ENCODE assay signal across 17 mouse cellular contexts in the genomic region with DNA sequence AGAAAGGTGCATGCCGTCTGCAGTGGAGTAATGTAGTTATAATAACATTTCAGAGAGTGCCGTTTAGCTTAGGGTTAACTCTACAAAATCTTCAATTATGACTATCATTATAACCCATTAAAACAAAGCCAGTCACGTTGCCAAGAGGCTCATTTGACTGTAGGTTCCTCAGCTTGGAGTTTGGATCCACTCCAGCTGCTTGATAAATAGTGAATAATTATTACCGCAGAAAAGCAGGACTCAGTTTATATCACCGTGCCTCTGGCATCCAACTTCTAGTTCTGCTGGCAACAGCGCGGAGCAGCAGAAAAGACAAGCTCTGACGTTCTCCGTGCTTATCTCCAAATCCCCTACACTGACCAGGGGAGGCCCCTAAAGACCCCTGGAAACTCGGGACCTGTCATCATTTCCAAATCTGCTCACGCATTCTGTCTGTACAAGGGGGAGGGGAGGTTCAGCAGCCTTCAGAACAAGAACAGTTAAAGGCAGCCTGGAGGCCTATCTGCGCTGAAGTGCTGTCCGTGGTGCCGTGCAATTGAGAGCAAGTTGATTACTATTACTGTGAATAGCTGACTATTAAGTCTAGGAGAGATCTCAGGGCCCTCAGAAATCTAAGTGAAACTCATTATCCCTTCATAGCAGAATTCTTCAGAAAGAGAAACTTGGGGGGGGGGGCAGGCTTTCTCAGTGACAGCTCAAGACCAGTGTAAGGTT. TPM values are rescaled to one million over a fixed set of nuclear protein-coding genes. Genes with fewer than 3 reads are reported as not detected.
A peak's percentile ranks its signal among the peaks of the same experiment; 100 is the strongest.
DNase-seq lines count a peak whose midpoint lies in the region; ATAC-seq and TF ChIP-seq lines count a peak whose summit lies in the region.
"Had no signal": no experiment of that assay in that cellular context is flagged by ENCODE, and none has a peak within 500 bp of the region (broad histone marks: within the 10 kb centered on the region; RNA-seq: fewer than 3 reads in every experiment).

No protein-coding gene starts in this region.

- 0 out of 2 replicates have a peak, but pooled peaks have one; percentile 41 for ATAC-seq in forebrain, embryonic 13.5 days
- 0 out of 2 replicates have a peak, but pooled peaks have one; percentile 18 for ATAC-seq in heart, embryonic 15.5 days (replicated peaks; ENCODE audit: insufficient number of reproducible peaks, insufficient read depth, low FRiP score, low read depth)
- peak; percentile 25; the same call in 1 of the 2 replicates for ATAC-seq in lung, embryonic 14.5 days (ENCODE audit: insufficient read depth)
- ATAC-seq: activated CD4-positive, CD25-positive, alpha-beta regulatory T cell, adult 4 months had no signal

- H3K27me3 ChIP-seq in forebrain, embryonic 13.5 days, result no peaks in the 10 kb centered on the region
- H3K27me3 ChIP-seq in forebrain, embryonic 10.5 days (ENCODE audit: poor library complexity, severe bottlenecking), result no peaks in the 10 kb centered on the region
- H3K27me3 ChIP-seq in heart, embryonic 15.5 days, result no peaks in the 10 kb centered on the region
- H3K27me3 ChIP-seq in lung, embryonic 14.5 days (ENCODE audit: insufficient read depth, low read length), result no peaks in the 10 kb centered on the region

- no peaks in the 10 kb centered on the region for H3K9me3 ChIP-seq in forebrain, embryonic 13.5 days (replicated peaks)
- H3K9me3 ChIP-seq in forebrain, embryonic 10.5 days, result no peaks in the 10 kb centered on the region
- H3K9me3 ChIP-seq in heart, embryonic 15.5 days (replicated peaks), result no peaks in the 10 kb centered on the region
- no peaks in the 10 kb centered on the region for H3K9me3 ChIP-seq in lung, embryonic 14.5 days (ENCODE audit: low read depth, low read length)

- peaks cover 4% of the 10 kb centered on the region; the same call in 1 of the 2 replicates for H3K36me3 ChIP-seq in forebrain, embryonic 13.5 days (ENCODE audit: poor library complexity, severe bottlenecking)
- no peaks in the 10 kb centered on the region for H3K36me3 ChIP-seq in forebrain, embryonic 10.5 days (replicated peaks)
- no peaks in the 10 kb centered on the region for H3K36me3 ChIP-seq in heart, embryonic 15.5 days
- no peaks in the 10 kb centered on the region for H3K36me3 ChIP-seq in lung, embryonic 14.5 days (ENCODE audit: insufficient read depth)

- no peak for TF ChIP-seq CTCF in lung, embryonic 14.5 days (IDR thresholded peaks at IDR 0.05; ENCODE audit: low read depth)

- no peak for DNase-seq in forebrain, embryonic 10.5 days (ENCODE audit: extremely low spot score, low spot score)
- no peak for DNase-seq in heart, postnatal 14 days
- DNase-seq in lung, embryonic 14.5 days, result peak; percentile 52
- DNase-seq in lung, postnatal 25 days (ENCODE audit: low spot score), result no peak
- DNase-seq in heart, postnatal 4 days, result peak; percentile 18
- DNase-seq in left cerebral cortex, adult 8-10 months (ENCODE audit: low spot score in 2 of 2), result no peak
- DNase-seq: adrenal gland, postnatal 36 days; cerebellum, postnatal 14 days; gastrocnemius, postnatal 36 days; kidney, adult 18-20 months; kidney, postnatal 14 days; lung, adult 2 months; spleen, adult 18-20 months; thymus, postnatal 25 days had no signal

- no peak overlapping the region for H3K4me3 ChIP-seq in forebrain, embryonic 13.5 days
- H3K4me3 ChIP-seq in forebrain, embryonic 10.5 days, result no peak overlapping the region
- peak overlapping the region; percentile 18; the same call in 1 of the 2 replicates for H3K4me3 ChIP-seq in heart, embryonic 15.5 days
- H3K4me3 ChIP-seq in lung, embryonic 14.5 days (ENCODE audit: low read depth, low read length), result no peak overlapping the region

- no peak overlapping the region for H3K27ac ChIP-seq in forebrain, embryonic 13.5 days
- H3K27ac ChIP-seq in forebrain, embryonic 10.5 days, result no peak overlapping the region
- H3K27ac ChIP-seq in heart, embryonic 15.5 days, result peak overlapping the region; percentile 53
- no peak overlapping the region for H3K27ac ChIP-seq in lung, embryonic 14.5 days (ENCODE audit: low read depth)

- peaks cover 20% of the 10 kb centered on the region for H3K4me1 ChIP-seq in forebrain, embryonic 13.5 days
- H3K4me1 ChIP-seq in forebrain, embryonic 10.5 days, result no peaks in the 10 kb centered on the region
- H3K4me1 ChIP-seq in heart, embryonic 15.5 days (replicated peaks), result peaks cover 26% of the 10 kb centered on the region
- peaks cover 4% of the 10 kb centered on the region; the same call in 1 of the 2 replicates for H3K4me1 ChIP-seq in lung, embryonic 14.5 days (ENCODE audit: insufficient read depth)

- H3K9ac ChIP-seq in forebrain, embryonic 13.5 days, result no peak overlapping the region
- H3K9ac ChIP-seq in heart, embryonic 15.5 days, result no peak overlapping the region
- H3K9ac ChIP-seq in lung, embryonic 14.5 days, result no peak overlapping the region

- intact Hi-C loops in heart, postnatal 14 days (cut with DNase I), result no loop called here

- WGBS in forebrain, embryonic 13.5 days, result 59% methylated on average over 14 of the region's 14 CpGs
- 86% methylated on average over 14 of the region's 14 CpGs for WGBS in forebrain, embryonic 10.5 days
- 23% methylated on average over 14 of the region's 14 CpGs for WGBS in heart, embryonic 15.5 days
- WGBS in lung, embryonic 14.5 days, result 43% methylated on average over 14 of the region's 14 CpGs

- H3K4me2 ChIP-seq in forebrain, embryonic 13.5 days, result 0 out of 2 replicates have a peak overlapping the region, but pooled peaks have one; percentile 17
- H3K4me2 ChIP-seq in heart, embryonic 15.5 days, result peak overlapping the region; percentile 52
- 0 out of 2 replicates have a peak overlapping the region, but pooled peaks have one; percentile 13 for H3K4me2 ChIP-seq in lung, embryonic 14.5 days

RNA-seq across cellular contexts. Expression of a gene that starts 11.4 kb away (rescaled TPM):
- 43.2 and 47.4 TPM in 2 replicates for polyA plus RNA-seq in forebrain, embryonic 13.5 days (2015; fragmentation: Nextera tagmentation; extraction: Ambion mirVana)
- 50.6 and 51.3 TPM in 2 replicates for polyA plus RNA-seq in forebrain, embryonic 10.5 days (2016; fragmentation: Nextera tagmentation; extraction: Ambion mirVana)
- 42.2 and 45.2 TPM in 2 replicates for polyA plus RNA-seq in heart, embryonic 15.5 days (2015; fragmentation: Nextera tagmentation; extraction: Ambion mirVana)
- 10 to 100 TPM; 33.6 to 36.4 TPM for total RNA-seq in heart, postnatal 14 days (2021)
- 63.6 and 71.0 TPM in 2 replicates for polyA plus RNA-seq in lung, embryonic 14.5 days (2014; fragmentation: Nextera tagmentation; extraction: Ambion mirVana)
- 10 to 100 TPM; 52.7 to 56.2 TPM for total RNA-seq in heart, postnatal 4 days (2021)
- total RNA-seq in left cerebral cortex, adult 8-10 months (2022), result 10 to 100 TPM; 50.3 to 61.0 (median 54.9) TPM

RNA-seq across cellular contexts. Expression of a gene that starts 57.8 kb away (rescaled TPM):
- 3.6 and 4.7 TPM in 2 replicates for polyA plus RNA-seq in forebrain, embryonic 13.5 days (2015; fragmentation: Nextera tagmentation; extraction: Ambion mirVana)
- polyA plus RNA-seq in forebrain, embryonic 10.5 days (2016; fragmentation: Nextera tagmentation; extraction: Ambion mirVana), result 0.12 and 0.31 TPM in 2 replicates
- polyA plus RNA-seq in heart, embryonic 15.5 days (2015; fragmentation: Nextera tagmentation; extraction: Ambion mirVana), result 2.5 and 3.9 TPM in 2 replicates
- 1 to 10 TPM; 2.5 to 2.8 TPM for total RNA-seq in heart, postnatal 14 days (2021)
- polyA plus RNA-seq in lung, embryonic 14.5 days (2014; fragmentation: Nextera tagmentation; extraction: Ambion mirVana), result 0.59 and 1.3 TPM in 2 replicates
- total RNA-seq in heart, postnatal 4 days (2021), result 1 to 10 TPM; 4.1 to 6.5 TPM
- total RNA-seq in left cerebral cortex, adult 8-10 months (2022), result 1 to 10 TPM; 1.2 to 5.0 (median 2.2) TPM

Comparison
In these comparisons a context has a peak if more than half of its experiments do, and no peak if none do; other contexts are left out.
1. DNase-seq: peak in lung, embryonic 14.5 days (single experiment) and heart, postnatal 4 days (single experiment); none in forebrain, embryonic 10.5 days (single experiment), heart, postnatal 14 days (0 of 2), lung, postnatal 25 days (single experiment) and left cerebral cortex, adult 8-10 months (0 of 2).
2. Peak in every context shown above with its lines, with median percentiles within 50 percentile points of each other: ATAC-seq and H3K4me2 ChIP-seq.